Mouse (Mus musculus): ENCODE results near the gene Nelfe. TPM values are rescaled to one million over a fixed set of nuclear protein-coding genes. Genes with fewer than 3 reads are reported as not detected.
"Not testable (repeated sequence)": the region's sequence is repeated elsewhere in the genome, so short reads cannot be mapped to it uniquely, and the experiment has no call there.

The Nelfe gene
- polyA plus RNA-seq, 1 experiment from 2014 or later = 78.9 TPM

- no peaks in the 10 kb centered on the region for H3K27me3 ChIP-seq (ENCODE audit: control insufficient read depth, insufficient read depth, low read length)
- H3K4me2 ChIP-seq (ENCODE audit: low read depth, low read length) = peak overlapping the region; percentile 97
- peak overlapping the region; percentile 97 for H3K27ac ChIP-seq (ENCODE audit: low read depth, low read length)
- H3K4me3 ChIP-seq (ENCODE audit: low read depth, low read length) = peak overlapping the region; percentile 82
- peaks cover 17% of the 10 kb centered on the region for H3K36me3 ChIP-seq (ENCODE audit: control insufficient read depth, insufficient read depth, low read length)
- H3K4me1 ChIP-seq (ENCODE audit: control insufficient read depth, insufficient read depth, low read length) = peaks cover 32% of the 10 kb centered on the region
- WGBS = 4% methylated on average over 5 of the region's 5 CpGs
- no peaks in the 10 kb centered on the region for H3K9me3 ChIP-seq (ENCODE audit: control insufficient read depth, low read length)
- no peak for ATAC-seq (ENCODE audit: low read depth)
- peak overlapping the region; percentile 98 for H3K9ac ChIP-seq (replicated peaks; ENCODE audit: low read depth, low read length)
These were observed 49.7 kb downstream of the Nelfe start for GRCm38 (mm10) chr17:34899890-34900243.

- H3K36me3 ChIP-seq (ENCODE audit: control insufficient read depth, insufficient read depth, low read length) = peaks cover 24% of the 10 kb centered on the region
- H3K4me3 ChIP-seq (ENCODE audit: low read depth, low read length); ATAC-seq (ENCODE audit: low read depth): not testable (repeated sequence)
These were observed 50.6 kb downstream of the Nelfe start for GRCm38 (mm10) chr17:34900826-34901225.

GRCm38 (mm10) chr17:34901948-34902347, 51.8 kb downstream of the Nelfe start:
- 89% methylated on average over 8 of the region's 10 CpGs for WGBS
- ATAC-seq (ENCODE audit: low read depth); H3K27me3 ChIP-seq (ENCODE audit: control insufficient read depth, insufficient read depth, low read length); H3K27ac ChIP-seq (ENCODE audit: low read depth, low read length); H3K9me3 ChIP-seq (ENCODE audit: control insufficient read depth, low read length); H3K4me2 ChIP-seq (ENCODE audit: low read depth, low read length); H3K9ac ChIP-seq (replicated peaks; ENCODE audit: low read depth, low read length); H3K4me3 ChIP-seq (ENCODE audit: low read depth, low read length): not testable (repeated sequence)
- Histone ChIP-seq H3K4me1 (ENCODE audit: control insufficient read depth, insufficient read depth, low read length) (peaks cover 14% of the 10 kb centered on the region), H3K36me3 (ENCODE audit: control insufficient read depth, insufficient read depth, low read length) (peaks cover 36% of the 10 kb centered on the region)

More at GRCm38 (mm10) chr17:34900826-34901225, 50.6 kb downstream of the Nelfe start:
- H3K27ac ChIP-seq (ENCODE audit: low read depth, low read length); H3K9ac ChIP-seq (replicated peaks; ENCODE audit: low read depth, low read length); H3K27me3 ChIP-seq (ENCODE audit: control insufficient read depth, insufficient read depth, low read length); H3K4me2 ChIP-seq (ENCODE audit: low read depth, low read length); H3K9me3 ChIP-seq (ENCODE audit: control insufficient read depth, low read length): not testable (repeated sequence)
- peaks cover 25% of the 10 kb centered on the region for H3K4me1 ChIP-seq (ENCODE audit: control insufficient read depth, insufficient read depth, low read length)

- 95% methylated on average over 9 of the region's 9 CpGs for WGBS
- Histone ChIP-seq H3K9me3 (ENCODE audit: control insufficient read depth, low read length) (no peaks in the 10 kb centered on the region), H3K27ac (ENCODE audit: low read depth, low read length) (no peak overlapping the region), H3K9ac (replicated peaks; ENCODE audit: low read depth, low read length) (no peak overlapping the region), H3K36me3 (ENCODE audit: control insufficient read depth, insufficient read depth, low read length) (peaks cover 45% of the 10 kb centered on the region), H3K27me3 (ENCODE audit: control insufficient read depth, insufficient read depth, low read length) (no peaks in the 10 kb centered on the region), H3K4me1 (ENCODE audit: control insufficient read depth, insufficient read depth, low read length) (peaks cover 6% of the 10 kb centered on the region; the same call in 1 of the 2 replicates), H3K4me3 (ENCODE audit: low read depth, low read length) (no peak overlapping the region), H3K4me2 (ENCODE audit: low read depth, low read length) (no peak overlapping the region)
- no peak for ATAC-seq (ENCODE audit: low read depth)
These were observed 52.7 kb downstream of the Nelfe start for GRCm38 (mm10) chr17:34902895-34903294.

Small RNAs within 50 kb of the gene (microRNA-seq; reads per million reads assigned to microRNA genes)
- gene Mir6970 = not detected
- gene Mir6971 = 1.4 reads per million
- gene Mir6972 = not detected

Other genes starting within 250 kb of the Nelfe start
- gene Rnf5, start 246.7 kb upstream of the Nelfe start, polyA plus RNA-seq (2014; fragmentation: Nextera tagmentation; extraction: Ambion mirVana) = 213 and 221 TPM in 2 replicates
- 103 and 108 TPM in 2 replicates for gene Agpat1, start 246.1 kb upstream of the Nelfe start, polyA plus RNA-seq (2014; fragmentation: Nextera tagmentation; extraction: Ambion mirVana)
- 6.0 and 18.2 TPM in 2 replicates for gene Egfl8, start 234.4 kb upstream of the Nelfe start, polyA plus RNA-seq (2014; fragmentation: Nextera tagmentation; extraction: Ambion mirVana)
- gene Ppt2, start 221.9 kb upstream of the Nelfe start, polyA plus RNA-seq (2014; fragmentation: Nextera tagmentation; extraction: Ambion mirVana) = 21.9 and 25.4 TPM in 2 replicates
- gene Prrt1, start 220.9 kb upstream of the Nelfe start, polyA plus RNA-seq (2014; fragmentation: Nextera tagmentation; extraction: Ambion mirVana) = 6.7 and 9.3 TPM in 2 replicates
- gene Fkbpl, start 205.6 kb upstream of the Nelfe start, polyA plus RNA-seq (2014; fragmentation: Nextera tagmentation; extraction: Ambion mirVana) = 11.5 and 14.8 TPM in 2 replicates
- 71.8 and 92.5 TPM in 2 replicates for gene Atf6b, start 203.2 kb upstream of the Nelfe start, polyA plus RNA-seq (2014; fragmentation: Nextera tagmentation; extraction: Ambion mirVana)
- gene Tnxb, start 179.9 kb upstream of the Nelfe start, polyA plus RNA-seq (2014; fragmentation: Nextera tagmentation; extraction: Ambion mirVana) = 0.23 and 0.32 TPM in 2 replicates
- not detected in 2 replicates for gene C4b, start 106.5 kb upstream of the Nelfe start, polyA plus RNA-seq (2014; fragmentation: Nextera tagmentation; extraction: Ambion mirVana)
- not detected in 2 replicates for gene Cyp21a1, start 45.8 kb upstream of the Nelfe start, polyA plus RNA-seq (2014; fragmentation: Nextera tagmentation; extraction: Ambion mirVana)
- gene Stk19, start 13.4 kb upstream of the Nelfe start, polyA plus RNA-seq (2014; fragmentation: Nextera tagmentation; extraction: Ambion mirVana) = 30.5 and 37.7 TPM in 2 replicates
- 59.4 and 67.7 TPM in 2 replicates for gene Dxo, start 13.4 kb upstream of the Nelfe start, polyA plus RNA-seq (2014; fragmentation: Nextera tagmentation; extraction: Ambion mirVana)
- 46.2 and 57.7 TPM in 2 replicates for gene Skiv2l, start 181 bp upstream of the Nelfe start, polyA plus RNA-seq (2014; fragmentation: Nextera tagmentation; extraction: Ambion mirVana)
- 1.3 and 2.0 TPM in 2 replicates for gene Cfb, start 12.1 kb downstream of the Nelfe start, polyA plus RNA-seq (2014; fragmentation: Nextera tagmentation; extraction: Ambion mirVana)
- 2.2 and 2.3 TPM in 2 replicates for gene Zbtb12, start 29.1 kb downstream of the Nelfe start, polyA plus RNA-seq (2014; fragmentation: Nextera tagmentation; extraction: Ambion mirVana)
- not detected in 2 replicates for gene Gm20547, start 31.7 kb downstream of the Nelfe start, polyA plus RNA-seq (2014; fragmentation: Nextera tagmentation; extraction: Ambion mirVana)
- 1.5 and 2.1 TPM in 2 replicates for gene C2, start 47.9 kb downstream of the Nelfe start, polyA plus RNA-seq (2014; fragmentation: Nextera tagmentation; extraction: Ambion mirVana)
- gene Ehmt2, start 48.1 kb downstream of the Nelfe start, polyA plus RNA-seq (2014; fragmentation: Nextera tagmentation; extraction: Ambion mirVana) = 78.1 and 86.8 TPM in 2 replicates
- not detected in 2 replicates for gene Slc44a4, start 64.1 kb downstream of the Nelfe start, polyA plus RNA-seq (2014; fragmentation: Nextera tagmentation; extraction: Ambion mirVana)
- gene Neu1, start 80.9 kb downstream of the Nelfe start, polyA plus RNA-seq (2014; fragmentation: Nextera tagmentation; extraction: Ambion mirVana) = 27.4 and 30.1 TPM in 2 replicates
- 0.27 and 0.35 TPM in 2 replicates for gene Hspa1b, start 108.8 kb downstream of the Nelfe start, polyA plus RNA-seq (2014; fragmentation: Nextera tagmentation; extraction: Ambion mirVana)
- not detected in 2 replicates for gene Gm20481, start 119.5 kb downstream of the Nelfe start, polyA plus RNA-seq (2014; fragmentation: Nextera tagmentation; extraction: Ambion mirVana)
- 7.0 and 7.6 TPM in 2 replicates for gene Hspa1a, start 121.8 kb downstream of the Nelfe start, polyA plus RNA-seq (2014; fragmentation: Nextera tagmentation; extraction: Ambion mirVana)
- 1.6 and 2.8 TPM in 2 replicates for gene Hspa1l, start 122.3 kb downstream of the Nelfe start, polyA plus RNA-seq (2014; fragmentation: Nextera tagmentation; extraction: Ambion mirVana)
- gene Lsm2, start 131.5 kb downstream of the Nelfe start, polyA plus RNA-seq (2014; fragmentation: Nextera tagmentation; extraction: Ambion mirVana) = 89.1 and 89.5 TPM in 2 replicates
- gene Vars, start 150.6 kb downstream of the Nelfe start, polyA plus RNA-seq (2014; fragmentation: Nextera tagmentation; extraction: Ambion mirVana) = 51.4 and 56.9 TPM in 2 replicates
- 0.11 and 0.15 TPM in 2 replicates for gene Vwa7, start 166.2 kb downstream of the Nelfe start, polyA plus RNA-seq (2014; fragmentation: Nextera tagmentation; extraction: Ambion mirVana)
- 2.1 and 2.2 TPM in 2 replicates for gene Sapcd1, start 177.6 kb downstream of the Nelfe start, polyA plus RNA-seq (2014; fragmentation: Nextera tagmentation; extraction: Ambion mirVana)
- gene Msh5, start 196.4 kb downstream of the Nelfe start, polyA plus RNA-seq (2014; fragmentation: Nextera tagmentation; extraction: Ambion mirVana) = 1.9 and 2.2 TPM in 2 replicates
- gene Clic1, start 199.6 kb downstream of the Nelfe start, polyA plus RNA-seq (2014; fragmentation: Nextera tagmentation; extraction: Ambion mirVana) = 13.3 and 37.0 TPM in 2 replicates
- gene Ddah2, start 208.6 kb downstream of the Nelfe start, polyA plus RNA-seq (2014; fragmentation: Nextera tagmentation; extraction: Ambion mirVana) = 269 and 303 TPM in 2 replicates
- gene Ly6g6c, start 215.0 kb downstream of the Nelfe start, polyA plus RNA-seq (2014; fragmentation: Nextera tagmentation; extraction: Ambion mirVana) = not detected in 2 replicates
- gene Mpig6b, start 215.8 kb downstream of the Nelfe start, polyA plus RNA-seq (2014; fragmentation: Nextera tagmentation; extraction: Ambion mirVana) = 0.12 and 0.15 TPM in 2 replicates
- 0.46 and 0.66 TPM in 2 replicates for gene Ly6g6e, start 226.5 kb downstream of the Nelfe start, polyA plus RNA-seq (2014; fragmentation: Nextera tagmentation; extraction: Ambion mirVana)
- 0.84 and 1.8 TPM in 2 replicates for gene Ly6g6d, start 227.7 kb downstream of the Nelfe start, polyA plus RNA-seq (2014; fragmentation: Nextera tagmentation; extraction: Ambion mirVana)
- gene Ly6g6f, start 235.2 kb downstream of the Nelfe start, polyA plus RNA-seq (2014; fragmentation: Nextera tagmentation; extraction: Ambion mirVana) = 0.23 TPM in 1 of 2 replicates, not detected in the other
- gene Abhd16a, start 238.9 kb downstream of the Nelfe start, polyA plus RNA-seq (2014; fragmentation: Nextera tagmentation; extraction: Ambion mirVana) = 82.3 and 92.5 TPM in 2 replicates